Mouse (Mus musculus) MEL (cell line): ENCODE data around the gene Klhl42.

ENCODE experiments used
- CTCF ChIP-seq, 3 experiments: IDR thresholded peaks in 2 of 3; conservative IDR thresholded peaks in 1 of 3; 2 replicates each; pipeline ENCODE4 v1.5.1; 2011 to 2012; ENCODE audit warnings: low read length in 3 of 3, low read depth in 2 of 3, mild to moderate bottlenecking in 2 of 3, improper control_type of control experiment in 1 of 3, inconsistent platforms in 1 of 3, mixed read lengths in 1 of 3, moderate library complexity in 1 of 3; ENCODE audit not compliant: control insufficient read depth in 1 of 3, insufficient read depth in 1 of 3, poor library complexity in 1 of 3, severe bottlenecking in 1 of 3
- EP300 ChIP-seq, 2 experiments: IDR thresholded peaks; 2 replicates each; pipeline ENCODE4 v1.6.1; 2011; ENCODE audit warnings: improper control_type of control experiment in 2 of 2, low read length in 2 of 2, low read depth in 1 of 2, mild to moderate bottlenecking in 1 of 2
- GATA1 ChIP-seq: IDR thresholded peaks from 2 replicates; pipeline ENCODE4 v1.6.1; 2011; ENCODE audit warnings: low read depth, low read length, improper control_type of control experiment
- MAZ ChIP-seq: IDR thresholded peaks from 2 replicates; pipeline ENCODE4 v1.6.1; 2012; ENCODE audit warnings: low read depth, mild to moderate bottlenecking, inconsistent platforms, low read length, improper control_type of control experiment
- NELFE ChIP-seq: IDR thresholded peaks from 2 replicates; pipeline ENCODE4 v1.6.1; 2011; ENCODE audit warnings: low read depth, low read length, improper control_type of control experiment
- POLR2A ChIP-seq, 2 experiments: IDR thresholded peaks; 2 replicates each; pipeline ENCODE4 v1.6.1; 2011 to 2012; ENCODE audit warnings: low read length in 2 of 2, mild to moderate bottlenecking in 2 of 2, control low read depth in 1 of 2, improper control_type of control experiment in 1 of 2, low read depth in 1 of 2, moderate library complexity in 1 of 2; ENCODE audit not compliant: control insufficient read depth in 1 of 2, insufficient read depth in 1 of 2, poor library complexity in 1 of 2
- TCF12 ChIP-seq: IDR thresholded peaks from 2 replicates; pipeline ENCODE4 v1.6.1; 2014; ENCODE audit warnings: low read depth, mild to moderate bottlenecking, inconsistent platforms, low read length, improper control_type of control experiment, moderate library complexity
- USF1 ChIP-seq: IDR thresholded peaks from 2 replicates; pipeline ENCODE4 v1.6.1; 2014; ENCODE audit warnings: low read depth, mild to moderate bottlenecking, inconsistent platforms, low read length, improper control_type of control experiment, moderate library complexity
- USF2 ChIP-seq, 2 experiments: IDR thresholded peaks; 2 replicates each; pipeline ENCODE4 v1.6.1; 2011 to 2012; ENCODE audit warnings: improper control_type of control experiment in 2 of 2, low read length in 2 of 2, borderline replicate concordance in 1 of 2, inconsistent platforms in 1 of 2, low read depth in 1 of 2, mild to moderate bottlenecking in 1 of 2; ENCODE audit not compliant: insufficient read depth in 1 of 2

DNA sequence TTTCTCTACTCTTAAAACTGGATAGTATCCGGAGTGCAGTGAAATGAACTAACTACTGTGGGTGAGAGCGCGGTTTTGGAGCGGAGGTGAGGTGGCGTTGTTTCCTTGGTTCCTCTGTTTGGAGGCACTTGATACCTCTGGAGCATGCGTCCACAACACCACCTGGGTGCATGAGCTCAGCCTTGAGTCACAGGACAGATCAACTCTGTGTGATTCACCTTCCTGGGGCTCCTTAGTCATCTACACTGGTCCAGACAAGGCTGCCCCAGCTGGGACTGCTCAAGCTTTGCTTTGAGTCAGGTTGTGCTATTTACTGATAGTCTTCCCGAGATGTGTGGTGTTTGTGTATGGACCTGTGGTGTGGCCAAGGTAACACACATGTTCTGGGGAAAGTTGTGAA lies 26.6 kb downstream of the Klhl42 start:
- TF ChIP-seq GATA1 (no peak), EP300 (IDR thresholded peaks at IDR 0.05; ENCODE audit: low read depth in 1 of 2, low read length in 2 of 2) (no peak), POLR2A (IDR thresholded peaks at IDR 0.05; ENCODE audit: control insufficient read depth in 1 of 2, insufficient read depth in 1 of 2, low read depth in 1 of 2, low read length in 2 of 2, poor library complexity in 1 of 2) (no peak), CTCF (IDR thresholded peaks at IDR 0.05 in 2 of 3, conservative IDR thresholded peaks at IDR 0.05 in 1 of 3; ENCODE audit: control insufficient read depth in 1 of 3, insufficient read depth in 1 of 3, low read depth in 2 of 3, low read length in 3 of 3, poor library complexity in 1 of 3, severe bottlenecking in 1 of 3) (no peak), NELFE (no peak), USF1 (no peak), TCF12 (no peak), MAZ (no peak), USF2 (IDR thresholded peaks at IDR 0.05; ENCODE audit: borderline replicate concordance in 1 of 2, insufficient read depth in 1 of 2, low read depth in 1 of 2, low read length in 2 of 2) (no peak)
